Mouse (Mus musculus) lung, embryonic 14.5 days (tissue): ENCODE measurements around the gene Psapl1. TPM values are rescaled to one million over a fixed set of nuclear protein-coding genes. Genes with fewer than 3 reads are reported as not detected.

Experiments
- ATAC-seq: fragments of 200-750 bp; cut with Nextera tagmentation; 2 replicates; pipeline ENCODE4 v1.8.0; 2017; ENCODE audit warnings: mild to moderate bottlenecking, moderate TSS enrichment, moderate library complexity; ENCODE audit not compliant: insufficient read depth
- DNase-seq: peaks from one replicate; pipeline ENCODE4 v3.0.0-alpha.2; 2015
- H3K27ac ChIP-seq: fragments of 300-500 bp; sonication (generic); 2 replicates; pipeline ENCODE4 v1.5.1; 2014; ENCODE audit warnings: low read depth, mild to moderate bottlenecking, moderate library complexity
- H3K27me3 ChIP-seq: fragments of 300-500 bp; sonication (generic); 2 replicates; pipeline ENCODE4 v1.6.1; 2014; ENCODE audit warnings: low read length, control low read depth; ENCODE audit not compliant: insufficient read depth
- H3K36me3 ChIP-seq: fragments of 300-500 bp; sonication (generic); 2 replicates; pipeline ENCODE4 v1.6.1; 2014; ENCODE audit warnings: control low read depth; ENCODE audit not compliant: insufficient read depth
- H3K4me1 ChIP-seq: fragments of 300-500 bp; sonication (generic); 2 replicates; pipeline ENCODE4 v1.6.1; 2014; ENCODE audit warnings: antibody characterized with exemption, control low read depth; ENCODE audit not compliant: insufficient read depth
- H3K4me2 ChIP-seq: fragments of 300-500 bp; sonication (generic); 2 replicates; pipeline ENCODE4 v1.6.1; 2014; ENCODE audit warnings: mild to moderate bottlenecking
- H3K4me3 ChIP-seq: fragments of 300-500 bp; sonication (generic); 2 replicates; pipeline ENCODE4 v1.5.1; 2014; ENCODE audit warnings: low read depth, low read length
- H3K9ac ChIP-seq: fragments of 300-500 bp; sonication (generic); 2 replicates; pipeline ENCODE4 v1.6.1; 2014
- H3K9me3 ChIP-seq: fragments of 300-500 bp; sonication (generic); 2 replicates; pipeline ENCODE4 v1.6.1; 2016; ENCODE audit warnings: low read depth, low read length, control low read depth
- CTCF ChIP-seq: IDR thresholded peaks from 2 replicates; pipeline ENCODE4 v1.5.1; 2016; ENCODE audit warnings: antibody characterized with exemption, low read depth
- WGBS: fragments of 180-500 bp; shearing (Covaris S2); extraction: QIAGEN DNeasy Blood & Tissue Kit; methylation state at CpG from one replicate; pipeline ENCODE4 v1.1.7; 2014; 5-methylcytosine and 5-hydroxymethylcytosine counted together
- polyA plus RNA-seq: library from polyadenylated mRNA; unstranded; fragments of >200 nt; fragmentation: Nextera tagmentation; extraction: Ambion mirVana; gene quantifications from 2 replicates; pipeline ENCODE4 v1.2.1, GENCODE M21; 2014

The Psapl1 gene
- polyA plus RNA-seq, 1 experiment from 2014 or later, result 0.20 TPM

DNA sequence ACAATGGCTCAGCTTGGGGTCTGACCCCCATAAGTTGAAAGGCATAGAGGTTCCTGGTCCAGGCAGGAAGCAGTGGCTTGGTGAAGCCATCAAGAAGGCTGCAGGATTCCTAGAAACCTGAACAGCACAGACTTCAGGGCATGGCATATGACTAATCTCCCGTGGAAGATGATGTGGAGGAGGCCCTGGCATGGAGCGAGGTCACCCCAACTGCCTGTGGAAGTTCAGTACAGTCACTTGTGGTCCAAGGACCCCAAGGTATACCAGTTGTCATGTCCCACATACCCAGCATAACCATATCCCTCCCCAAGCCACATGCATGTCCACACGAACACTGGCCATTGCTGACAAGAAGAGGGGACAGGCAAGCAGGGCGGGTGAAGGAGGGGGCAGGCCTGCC is 12.5 kb upstream of the Psapl1 start:
- 76% methylated on average over 4 of the region's 4 CpGs for WGBS
- ATAC-seq, result no peak
- Histone ChIP-seq H3K36me3 (no peaks in the 10 kb centered on the region), H3K4me2 (no peak overlapping the region), H3K27ac (no peak overlapping the region), H3K4me1 (no peaks in the 10 kb centered on the region), H3K9ac (no peak overlapping the region), H3K27me3 (no peaks in the 10 kb centered on the region), H3K9me3 (no peaks in the 10 kb centered on the region), H3K4me3 (no peak overlapping the region)
- no peak for TF ChIP-seq CTCF
- no peak for DNase-seq

DNA sequence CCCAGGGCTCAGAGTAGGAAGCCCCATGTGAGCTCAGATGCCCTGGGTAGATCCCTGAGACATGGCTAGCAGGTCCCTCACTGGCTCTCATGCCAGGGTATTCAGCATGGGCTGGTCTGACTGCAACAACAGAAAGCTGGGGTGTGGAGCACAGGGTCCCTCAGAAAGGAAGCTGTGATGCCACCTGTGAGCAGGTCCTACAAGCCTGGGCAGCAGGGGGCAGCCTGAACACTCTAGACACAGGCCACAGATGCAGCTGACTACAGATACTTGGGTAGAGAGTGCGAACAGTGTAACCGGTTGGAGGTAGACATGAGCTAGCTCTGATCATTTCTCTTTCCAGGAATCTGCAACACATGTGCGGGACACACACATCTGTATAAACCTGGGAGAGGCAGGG is 11.9 kb upstream of the Psapl1 start:
- no peaks in the 10 kb centered on the region for H3K9me3 ChIP-seq
- H3K27me3 ChIP-seq, result no peaks in the 10 kb centered on the region
- H3K4me3 ChIP-seq, result no peak overlapping the region
- no peak overlapping the region for H3K4me2 ChIP-seq
- 86% methylated on average over 3 of the region's 3 CpGs for WGBS
- no peak for ATAC-seq
- peak; percentile 44 for TF ChIP-seq CTCF
- no peak overlapping the region for H3K27ac ChIP-seq
- no peaks in the 10 kb centered on the region for H3K4me1 ChIP-seq
- DNase-seq, result peak; percentile 26
- no peak overlapping the region for H3K9ac ChIP-seq
- no peaks in the 10 kb centered on the region for H3K36me3 ChIP-seq

DNA sequence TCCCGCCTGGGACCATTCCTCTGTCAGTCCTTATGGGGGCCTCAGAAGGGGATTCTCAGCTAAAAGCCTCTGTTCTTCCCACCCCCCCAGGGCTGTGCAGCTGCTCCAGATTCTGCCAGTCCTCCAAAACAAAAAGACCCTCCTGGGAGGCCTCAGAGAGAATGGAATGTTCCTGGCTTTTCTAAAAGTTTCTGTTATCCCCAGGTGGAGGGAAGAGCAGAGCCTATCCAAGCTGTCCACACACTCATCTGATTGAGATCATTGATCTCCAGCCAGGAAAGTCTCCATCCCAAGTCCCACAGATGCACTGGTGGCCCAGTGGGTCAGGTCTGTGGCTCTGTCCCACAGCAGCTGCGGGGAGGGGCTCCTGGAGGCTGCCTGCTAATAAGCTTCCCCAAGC is 11.1 kb upstream of the Psapl1 start:
- no peak overlapping the region for H3K4me3 ChIP-seq
- no peaks in the 10 kb centered on the region for H3K9me3 ChIP-seq
- H3K4me1 ChIP-seq, result no peaks in the 10 kb centered on the region
- 88% methylated on average over 2 of the region's 2 CpGs for WGBS
- H3K9ac ChIP-seq, result no peak overlapping the region
- no peaks in the 10 kb centered on the region for H3K27me3 ChIP-seq
- DNase-seq, result no peak
- no peak overlapping the region for H3K27ac ChIP-seq
- no peak for ATAC-seq
- TF ChIP-seq CTCF, result no peak
- H3K4me2 ChIP-seq, result no peak overlapping the region
- H3K36me3 ChIP-seq, result no peaks in the 10 kb centered on the region

DNA sequence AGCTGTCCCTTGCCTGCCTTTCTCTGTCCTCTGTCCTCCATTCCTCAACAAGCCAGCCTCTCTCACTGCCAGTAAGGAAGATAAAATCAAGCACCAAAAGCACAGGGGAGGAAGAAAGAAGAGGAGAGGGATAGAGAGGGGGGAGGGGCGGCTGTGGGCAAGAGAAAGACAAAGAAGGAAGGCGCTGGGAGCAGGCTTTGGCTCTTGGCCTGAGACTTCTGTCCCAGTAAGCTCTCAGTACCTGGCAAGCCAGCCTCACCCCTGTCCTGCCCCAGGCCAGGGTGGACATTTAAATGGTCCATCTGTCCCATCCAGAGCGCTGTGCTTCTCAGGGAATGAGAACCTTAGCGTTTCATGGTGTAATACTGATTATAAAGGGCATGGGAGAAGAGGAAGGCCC is 9.2 kb upstream of the Psapl1 start:
- Histone ChIP-seq H3K27me3 (no peaks in the 10 kb centered on the region), H3K9ac (no peak overlapping the region), H3K4me2 (no peak overlapping the region), H3K36me3 (no peaks in the 10 kb centered on the region), H3K9me3 (no peaks in the 10 kb centered on the region), H3K27ac (no peak overlapping the region), H3K4me3 (no peak overlapping the region), H3K4me1 (no peaks in the 10 kb centered on the region)
- ATAC-seq (no peak), DNase-seq (no peak)
- TF ChIP-seq CTCF, result no peak
- 46% methylated on average over 4 of the region's 4 CpGs for WGBS

DNA sequence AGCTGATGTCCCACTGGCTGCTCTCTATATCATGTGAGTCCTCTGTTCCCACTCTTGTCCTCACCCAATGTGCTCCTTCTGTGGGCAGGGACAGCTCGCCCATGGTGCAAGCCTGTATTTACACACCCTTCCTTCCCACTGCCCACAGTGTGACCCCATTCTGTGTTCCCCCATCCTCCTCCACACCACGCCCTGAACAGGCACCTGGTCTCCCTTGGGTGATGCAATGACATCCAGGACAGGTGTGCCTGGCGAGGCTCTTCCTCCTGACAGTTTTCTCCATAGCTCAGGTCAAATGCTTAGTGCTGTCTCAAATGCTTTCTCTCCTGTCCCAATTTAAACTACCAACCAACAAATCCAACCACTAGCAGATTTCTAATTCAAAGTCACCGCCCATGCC is 8.4 kb upstream of the Psapl1 start:
- H3K27ac ChIP-seq, result no peak overlapping the region
- no peak for DNase-seq
- WGBS, result 90% methylated on average over 4 of the region's 4 CpGs
- H3K27me3 ChIP-seq, result no peaks in the 10 kb centered on the region
- no peak overlapping the region for H3K4me2 ChIP-seq
- ATAC-seq, result no peak
- H3K4me3 ChIP-seq, result no peak overlapping the region
- TF ChIP-seq CTCF, result no peak
- no peaks in the 10 kb centered on the region for H3K9me3 ChIP-seq
- no peaks in the 10 kb centered on the region; the same call in 1 of the 2 replicates for H3K4me1 ChIP-seq
- H3K36me3 ChIP-seq, result no peaks in the 10 kb centered on the region
- no peak overlapping the region for H3K9ac ChIP-seq

DNA sequence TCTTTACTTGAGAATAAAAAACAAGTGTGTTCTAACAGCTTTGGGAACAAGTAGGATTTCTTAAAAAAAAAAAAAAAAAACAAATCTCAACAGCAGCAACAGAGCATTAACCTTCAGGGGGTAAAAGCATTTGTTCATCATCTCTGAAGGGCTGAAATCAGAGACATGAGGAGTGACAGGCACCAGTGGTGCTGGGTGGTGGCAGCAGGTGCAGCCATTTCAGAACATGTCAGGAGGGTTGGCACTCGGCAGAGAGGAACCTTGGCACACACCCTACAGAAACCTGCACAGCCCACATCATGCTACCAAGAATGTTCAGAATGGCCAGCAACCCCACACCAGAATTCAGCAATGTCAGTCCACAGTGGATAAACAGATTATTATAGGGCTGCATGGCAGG is 4.3 kb upstream of the Psapl1 start:
- 38% methylated on average over 1 of the region's 1 CpGs for WGBS
- no peak overlapping the region for H3K27ac ChIP-seq
- no peak overlapping the region for H3K4me3 ChIP-seq
- H3K9ac ChIP-seq, result no peak overlapping the region
- no peak overlapping the region for H3K4me2 ChIP-seq
- ATAC-seq (no peak), DNase-seq (no peak)
- no peaks in the 10 kb centered on the region for H3K9me3 ChIP-seq
- H3K27me3 ChIP-seq, result no peaks in the 10 kb centered on the region
- H3K36me3 ChIP-seq, result no peaks in the 10 kb centered on the region
- TF ChIP-seq CTCF, result no peak
- H3K4me1 ChIP-seq, result no peaks in the 10 kb centered on the region; the same call in 1 of the 2 replicates

DNA sequence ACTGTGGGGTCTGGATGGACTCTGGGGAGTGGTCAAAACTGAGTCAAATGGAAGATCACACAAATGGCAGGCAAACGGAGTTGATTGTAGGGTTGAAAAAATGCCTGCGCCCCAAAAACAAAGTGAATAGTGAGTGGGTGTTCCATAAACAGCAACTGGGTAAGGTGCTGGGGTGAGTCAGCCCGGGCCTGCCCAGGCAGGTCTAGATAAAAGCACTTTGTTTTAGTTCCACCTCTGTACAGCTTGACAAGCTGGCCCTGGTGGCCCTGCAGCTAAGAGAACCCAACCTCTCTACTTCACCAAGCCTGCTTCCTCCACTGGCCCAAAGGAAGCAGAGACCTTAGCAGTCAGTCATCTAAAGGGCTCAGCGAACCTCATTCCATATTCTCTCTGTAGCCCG is 1.0 kb upstream of the Psapl1 start:
- Histone ChIP-seq H3K9ac (no peak overlapping the region), H3K27me3 (no peaks in the 10 kb centered on the region), H3K27ac (no peak overlapping the region), H3K9me3 (no peaks in the 10 kb centered on the region), H3K4me2 (no peak overlapping the region), H3K36me3 (no peaks in the 10 kb centered on the region), H3K4me1 (no peaks in the 10 kb centered on the region; the same call in 1 of the 2 replicates), H3K4me3 (no peak overlapping the region)
- 77% methylated on average over 5 of the region's 5 CpGs for WGBS
- DNase-seq (no peak), ATAC-seq (no peak)
- no peak for TF ChIP-seq CTCF

GRCm38 (mm10) chr5:36203421-36203820 is 400 bp upstream of the Psapl1 start:
- no peaks in the 10 kb centered on the region for H3K27me3 ChIP-seq
- H3K9ac ChIP-seq, result no peak overlapping the region
- WGBS, result 80% methylated on average over 5 of the region's 5 CpGs
- no peaks in the 10 kb centered on the region for H3K36me3 ChIP-seq
- ATAC-seq, result no peak
- TF ChIP-seq CTCF, result no peak
- H3K27ac ChIP-seq, result no peak overlapping the region
- H3K4me2 ChIP-seq, result no peak overlapping the region
- no peaks in the 10 kb centered on the region; the same call in 1 of the 2 replicates for H3K4me1 ChIP-seq
- no peaks in the 10 kb centered on the region for H3K9me3 ChIP-seq
- no peak for DNase-seq
- H3K4me3 ChIP-seq, result no peak overlapping the region
